Mouse (Mus musculus) layer of hippocampus, adult 9-11 months (tissue): Measurements from ENCODE around the gene Zfp146.
"Not testable (repeated sequence)": the region's sequence is repeated elsewhere in the genome, so short reads cannot be mapped to it uniquely, and the experiment has no call there.

Source experiments
- DNase-seq: peaks from one replicate; pipeline ENCODE4 v3.0.0; 2022

Gene Zfp146

DNA sequence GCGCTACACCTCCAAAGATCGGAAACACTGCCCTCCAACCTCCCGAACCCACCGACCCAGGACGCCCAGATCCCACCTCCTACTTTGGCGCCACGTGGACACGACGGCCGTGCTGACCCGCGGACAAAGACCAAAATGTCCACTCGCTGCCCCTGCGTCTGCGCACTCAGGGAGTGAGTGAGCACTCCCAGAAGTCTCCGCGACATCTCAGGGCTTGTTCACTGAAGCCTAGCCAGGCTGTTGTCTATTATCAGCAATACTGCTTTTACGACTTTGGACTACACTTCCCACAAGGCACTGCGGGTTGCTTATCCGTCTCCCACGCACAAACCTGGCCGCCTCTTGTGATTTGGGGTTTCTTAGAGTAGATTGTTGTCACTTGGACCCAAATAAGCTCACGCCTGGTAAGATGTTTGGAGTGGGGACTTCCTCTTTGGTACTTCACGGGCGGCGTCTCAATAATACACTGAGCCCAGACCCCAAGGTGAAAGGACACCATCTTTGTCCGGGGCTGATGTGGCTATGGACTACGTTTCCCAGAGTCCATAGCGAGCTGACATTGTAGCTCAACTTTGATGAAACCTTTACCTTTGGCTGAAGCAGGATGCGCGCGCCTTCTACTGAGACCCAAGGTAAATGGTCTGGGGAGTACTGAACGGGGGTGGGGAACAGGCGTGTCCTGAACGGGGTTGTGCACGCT lies at the start of gene Zfp146:
TSS of gene Zfp146 (minus strand) at position 168 of the 700 bp plus-strand sequence.
- DNase-seq: peak; percentile 96

DNA sequence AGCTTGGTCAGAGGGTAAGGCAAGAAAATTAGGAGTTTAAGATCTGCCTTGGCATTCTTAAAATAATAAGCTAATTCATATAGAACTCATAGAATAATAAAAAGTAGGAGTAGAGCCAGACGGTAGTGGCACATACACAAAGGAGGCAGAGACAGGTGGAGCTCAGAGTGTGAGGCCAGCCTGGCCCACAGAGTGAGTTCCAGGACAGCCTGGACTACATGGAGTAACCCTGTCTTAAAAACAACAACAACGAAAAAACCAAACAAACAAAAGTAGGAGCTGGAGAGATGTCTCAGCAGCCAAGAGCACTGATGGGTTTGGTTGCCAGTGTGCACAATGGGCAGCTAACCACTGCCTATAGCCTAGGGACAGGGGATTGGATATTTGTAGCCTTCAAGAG lies 47.7 kb upstream of the Zfp146 start:
- no peak for DNase-seq

DNA sequence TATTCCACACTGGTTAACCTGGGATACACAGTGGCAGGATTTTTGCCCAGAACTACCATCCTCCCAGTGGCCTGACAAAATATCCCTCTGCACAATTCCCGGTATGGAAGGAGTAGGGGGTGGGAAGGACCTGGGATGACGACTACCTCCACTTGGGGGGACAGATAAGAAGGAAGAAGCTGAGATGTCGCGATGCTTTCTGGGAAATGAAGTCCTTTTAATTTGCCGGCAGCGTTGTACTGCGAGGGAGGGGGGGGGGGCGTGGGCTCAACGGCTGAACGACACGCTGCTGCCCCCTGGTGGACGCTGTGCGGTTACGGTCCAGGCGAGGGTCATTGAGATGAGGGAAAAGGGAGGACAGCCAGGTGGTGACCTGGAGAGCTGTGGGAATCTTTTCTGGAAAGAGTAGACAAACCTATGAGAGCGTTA lies 47.2 kb upstream of the Zfp146 start:
- DNase-seq: peak; percentile 64

DNA sequence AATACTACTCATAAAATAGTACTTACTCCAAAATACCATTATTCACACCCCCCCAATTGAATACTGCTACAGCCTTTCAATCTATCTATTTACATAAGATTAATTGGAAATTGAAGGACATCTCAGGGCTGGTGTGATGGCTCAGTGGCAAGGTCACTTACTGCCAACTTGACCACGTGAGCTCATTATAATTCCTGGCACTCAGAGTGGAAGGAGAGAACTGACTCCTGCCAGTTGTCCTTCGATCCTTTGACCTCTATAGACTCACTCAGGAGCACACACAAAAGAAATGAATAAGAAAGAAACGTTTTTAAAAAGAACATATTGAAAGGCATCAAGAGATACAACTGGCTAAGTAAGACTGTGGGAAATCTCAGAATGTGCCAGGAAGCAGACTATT lies 46.3 kb upstream of the Zfp146 start:
- DNase-seq: no peak

DNA sequence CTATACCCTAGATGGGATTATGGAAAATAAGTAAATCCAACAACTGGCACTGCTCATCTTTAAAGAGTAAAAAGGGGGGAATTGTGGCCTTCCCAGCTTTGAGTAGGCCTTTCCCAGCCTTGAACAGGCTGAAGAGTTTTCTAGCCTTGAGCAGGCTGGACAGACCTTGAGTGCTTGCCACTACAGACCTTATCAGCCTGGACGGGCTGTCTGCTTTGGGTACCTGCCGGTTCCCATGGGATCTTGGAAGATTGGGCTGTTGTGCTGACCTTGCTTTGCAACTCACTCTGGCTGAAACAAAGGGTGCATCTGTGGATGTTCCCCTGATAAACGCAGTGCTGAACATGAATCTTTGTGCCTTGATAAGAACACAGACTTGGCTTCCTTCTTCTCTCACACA lies 44.3 kb upstream of the Zfp146 start:
- no peak for DNase-seq

DNA sequence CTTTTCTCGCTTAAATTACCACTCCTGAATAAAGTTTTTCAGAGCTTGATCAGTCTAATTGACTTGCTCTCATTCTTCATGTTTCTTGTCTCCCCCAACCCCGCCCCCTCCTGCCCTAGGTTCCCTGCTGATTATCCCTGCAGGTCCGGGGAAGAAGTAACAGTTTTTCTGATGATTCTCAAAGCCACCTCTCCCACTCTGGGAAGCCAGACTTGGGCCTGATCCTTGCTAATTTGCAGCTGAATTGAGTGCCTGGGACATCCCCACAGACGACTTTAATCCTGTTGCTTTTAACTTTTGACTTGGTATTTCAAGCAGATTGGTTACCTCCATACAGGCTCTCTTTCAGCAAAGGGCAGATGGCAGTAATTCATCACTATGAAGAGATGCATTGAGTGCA lies 41.5 kb upstream of the Zfp146 start:
- DNase-seq: no peak

DNA sequence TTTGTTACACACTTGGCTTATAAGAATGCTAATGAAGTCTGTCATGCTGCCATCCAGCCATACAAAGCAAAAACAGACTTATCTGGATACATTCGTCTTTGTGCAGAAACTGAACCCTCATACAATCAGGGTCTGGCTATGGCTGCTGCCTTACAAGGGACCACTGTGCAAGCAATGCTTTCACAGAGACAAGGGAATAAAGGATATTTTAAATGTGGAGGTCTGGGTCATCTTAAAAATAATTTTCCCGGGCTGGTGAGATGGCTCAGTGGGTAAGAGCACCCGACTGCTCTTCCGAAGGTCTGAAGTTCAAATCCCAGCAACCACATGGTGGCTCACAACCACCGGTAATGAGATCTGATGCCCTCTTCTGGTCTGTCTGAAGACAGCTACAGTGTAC lies 36.8 kb upstream of the Zfp146 start:
- DNase-seq: not testable (repeated sequence)

DNA sequence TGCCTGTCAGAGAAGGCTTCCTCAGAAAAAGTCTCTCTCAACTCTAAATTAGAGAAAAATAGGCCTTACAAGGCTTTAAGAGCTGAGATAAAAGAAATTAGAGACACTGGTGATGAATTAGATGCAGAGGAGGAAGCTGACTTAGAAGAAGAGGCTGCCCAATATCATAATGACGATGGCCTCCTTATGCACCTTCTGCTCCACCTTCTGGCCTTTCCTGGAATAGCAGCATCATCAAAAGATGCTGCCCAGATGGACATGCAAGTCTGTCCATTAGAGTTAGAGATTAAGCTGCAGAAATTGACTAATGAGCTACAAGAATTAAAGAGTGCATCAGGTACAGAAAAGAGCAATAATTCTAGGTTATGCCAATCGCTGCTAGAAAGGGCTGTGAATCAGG lies 35.8 kb upstream of the Zfp146 start:
- no peak for DNase-seq

DNA sequence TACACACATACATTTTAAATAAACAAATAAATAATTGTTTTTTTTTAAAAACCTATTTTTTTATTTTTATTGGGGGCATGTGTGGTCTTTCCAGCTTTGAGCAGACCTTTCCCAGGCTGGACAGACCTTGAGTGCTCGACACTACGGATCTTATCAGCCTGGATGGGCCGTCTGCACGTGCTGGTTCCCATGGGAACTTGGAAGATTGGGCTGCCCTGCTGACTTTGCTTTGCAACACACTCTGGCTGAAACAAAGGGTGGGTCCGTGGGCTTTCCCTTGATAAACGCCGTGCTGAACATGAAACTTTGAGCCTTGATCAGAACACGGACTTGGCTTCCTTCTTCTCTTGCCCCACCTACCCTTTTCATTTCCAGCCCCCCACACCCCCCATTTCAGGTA lies 34.8 kb upstream of the Zfp146 start:
- DNase-seq: no peak

DNA sequence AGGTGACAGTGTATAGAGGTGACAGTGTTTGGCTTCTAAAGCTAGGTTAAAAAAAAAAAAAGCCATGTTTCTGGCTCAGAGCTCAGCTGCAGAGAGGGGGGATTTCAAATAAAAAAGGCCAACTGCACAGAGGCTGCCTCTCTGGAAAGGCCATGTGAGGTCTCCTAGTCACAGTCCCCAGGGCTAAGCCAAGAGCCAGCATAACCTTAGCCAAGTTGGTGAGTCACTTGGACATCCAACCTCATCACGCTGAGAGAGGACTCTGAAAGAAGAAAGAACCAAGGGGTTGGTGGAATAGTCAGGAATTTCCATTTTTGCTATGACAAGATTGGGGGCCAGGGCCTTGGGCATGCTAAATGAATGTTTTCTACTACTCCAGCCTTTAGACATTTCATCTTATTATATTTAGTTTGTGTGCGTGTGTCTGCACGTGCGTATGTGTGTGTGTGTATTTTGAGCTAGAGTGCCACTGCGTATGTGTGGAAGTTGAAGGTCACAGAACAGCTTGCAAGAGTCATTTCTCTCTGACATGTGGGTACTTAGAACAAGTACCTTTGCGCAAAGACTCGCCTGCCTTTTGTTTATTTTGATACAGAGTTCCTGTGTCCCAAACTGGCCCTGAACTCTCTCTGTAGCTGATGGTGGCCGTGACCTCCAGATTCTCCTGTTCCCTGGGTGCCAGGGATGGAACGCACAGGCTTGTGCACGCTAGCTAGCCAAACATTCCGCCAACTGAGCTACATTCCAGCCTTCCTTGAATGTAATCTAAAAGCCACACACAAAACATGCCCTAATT lies 33.5 kb upstream of the Zfp146 start:
- no peak for DNase-seq

DNA sequence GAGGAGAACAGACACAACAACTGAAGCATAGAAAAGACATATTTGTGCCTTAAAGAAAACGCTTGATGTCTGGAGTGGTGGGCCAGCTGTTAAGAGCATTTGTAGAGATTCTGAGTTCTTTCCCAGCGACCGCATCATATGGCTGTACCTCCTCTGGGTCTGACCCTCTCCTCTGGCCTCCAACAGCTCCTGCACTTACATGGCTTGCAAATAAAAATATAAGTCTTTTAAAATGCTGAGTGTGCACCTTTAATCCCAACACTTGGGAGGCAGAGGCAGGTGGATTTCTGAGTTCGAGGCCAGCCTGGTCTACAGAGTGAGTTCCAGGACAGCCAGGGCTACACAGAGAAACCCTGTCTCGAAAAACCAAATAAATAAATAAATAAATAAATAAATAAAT lies 31.1 kb upstream of the Zfp146 start:
- DNase-seq: not testable (repeated sequence)

DNA sequence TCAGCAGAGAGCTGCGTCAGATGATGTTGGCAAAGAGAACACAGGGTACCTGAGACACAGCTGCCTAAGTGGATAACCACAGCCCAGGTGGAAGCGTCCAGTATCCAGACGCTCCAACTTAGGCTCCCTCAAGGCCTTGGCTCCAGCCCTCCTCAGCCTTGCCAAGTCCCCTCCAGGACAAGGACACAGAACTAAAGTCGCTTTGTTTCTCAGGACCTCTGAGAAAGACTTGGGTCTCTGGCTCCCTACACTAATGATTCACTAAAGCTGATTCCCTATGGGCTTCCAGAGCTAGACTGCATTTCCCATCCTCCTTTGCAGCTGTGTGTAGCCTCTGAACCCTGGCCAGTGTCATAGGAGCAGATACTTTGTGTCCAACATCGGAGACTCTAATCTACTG lies 30.6 kb upstream of the Zfp146 start:
- DNase-seq: no peak

DNA sequence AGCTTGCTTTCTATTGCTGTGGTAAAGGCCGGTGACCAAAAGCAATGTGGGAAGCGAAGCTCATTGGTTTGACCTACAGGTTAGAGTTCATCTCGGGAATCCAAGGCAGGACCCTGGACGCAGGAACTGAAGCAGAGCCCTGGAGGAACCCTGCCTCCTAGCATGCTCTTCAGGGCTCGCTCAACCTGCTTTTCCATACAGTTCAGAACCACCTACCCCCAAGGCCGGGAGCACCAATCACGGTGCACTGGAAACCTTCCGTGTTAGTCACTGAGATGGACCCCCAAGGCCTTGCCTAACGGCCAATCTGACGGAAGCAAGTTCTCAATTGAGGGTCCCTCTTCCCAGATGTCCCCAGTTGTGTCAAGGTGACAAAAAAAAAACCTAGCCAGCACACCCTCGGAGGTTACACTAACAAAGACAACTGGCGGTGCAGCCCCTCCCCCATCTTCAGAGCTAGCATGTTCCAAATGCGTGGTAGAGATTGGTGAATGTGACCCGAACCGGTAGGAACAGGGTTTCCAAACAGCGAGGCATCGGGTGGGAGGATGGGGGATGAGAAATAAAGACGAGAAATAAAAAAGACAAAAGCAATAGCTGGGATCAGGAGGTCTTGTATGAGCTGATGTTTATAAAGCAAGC lies 30.1 kb upstream of the Zfp146 start:
- no peak for DNase-seq

DNA sequence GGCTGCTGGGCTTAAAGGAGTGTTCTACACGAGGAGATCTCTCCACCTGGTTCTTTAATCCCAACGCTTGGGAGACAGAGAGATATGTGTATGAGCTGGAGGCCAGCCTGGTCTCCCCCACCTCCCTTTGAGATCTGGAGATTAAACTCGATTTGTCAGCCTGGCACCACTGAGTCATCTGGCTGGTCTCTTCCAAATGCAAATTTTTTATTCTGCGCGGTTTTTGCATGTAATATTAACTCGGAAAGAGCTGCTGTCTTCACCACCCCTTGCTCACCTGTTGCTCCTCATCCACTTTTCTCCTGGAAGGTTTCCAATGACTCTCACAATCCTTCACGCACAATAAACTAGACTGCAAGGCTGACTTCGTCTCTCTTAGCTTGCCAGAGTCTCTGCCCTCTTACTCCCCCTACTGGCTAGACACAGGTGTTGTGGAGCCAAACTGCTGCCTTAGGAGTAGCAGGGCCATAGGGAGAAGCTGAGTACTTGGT lies 29.0 kb upstream of the Zfp146 start, which contains the start of gene Capns1:
TSS of gene Capns1 (minus strand) at position 331 of the 491 bp plus-strand sequence.
- no peak for DNase-seq

DNA sequence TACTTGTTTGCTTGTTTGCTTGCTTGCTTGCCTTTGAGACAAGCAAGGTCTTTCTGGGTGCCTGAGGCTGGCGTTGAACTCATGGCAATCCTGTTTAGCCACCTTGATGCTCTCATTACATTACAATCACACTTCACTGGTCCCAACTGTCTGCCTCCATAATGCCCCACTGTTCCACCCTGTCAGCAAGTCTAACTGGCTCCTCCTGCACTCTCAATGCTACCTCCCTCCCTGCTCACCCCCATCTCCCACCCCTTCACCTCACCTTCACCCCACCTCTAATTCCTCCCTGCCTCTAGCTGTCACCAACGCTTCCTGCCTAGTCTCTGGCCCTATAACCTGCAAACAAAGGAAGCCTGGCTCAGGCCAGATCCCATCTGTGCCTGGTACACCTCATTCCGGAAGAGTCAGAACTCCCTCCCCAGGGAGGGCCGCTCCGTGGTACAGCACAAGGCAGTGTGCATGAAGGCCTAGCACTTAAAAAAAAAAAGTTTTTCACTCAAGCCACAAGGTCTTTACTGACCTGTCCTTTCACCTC lies 28.1 kb upstream of the Zfp146 start:
- no peak for DNase-seq

DNA sequence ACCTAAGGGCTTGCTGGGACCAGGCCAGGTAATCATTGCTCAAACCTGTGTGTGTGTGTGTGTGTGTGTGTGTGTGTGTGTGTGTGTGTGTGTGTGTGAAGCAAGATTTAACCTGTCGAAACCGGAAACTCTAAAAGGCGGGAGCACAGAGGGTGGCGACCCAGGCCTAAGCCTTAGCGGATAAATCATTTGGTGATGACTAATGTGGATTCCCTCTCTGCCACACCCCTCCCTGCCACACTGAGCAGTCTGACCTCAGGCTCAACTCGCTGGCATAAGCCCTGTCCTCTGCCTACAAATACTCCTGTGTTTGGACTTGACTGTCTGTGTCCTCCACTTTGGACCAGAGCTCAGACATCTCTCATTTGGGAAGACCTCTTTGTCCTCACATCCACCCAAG lies 26.6 kb upstream of the Zfp146 start:
- no peak for DNase-seq

DNA sequence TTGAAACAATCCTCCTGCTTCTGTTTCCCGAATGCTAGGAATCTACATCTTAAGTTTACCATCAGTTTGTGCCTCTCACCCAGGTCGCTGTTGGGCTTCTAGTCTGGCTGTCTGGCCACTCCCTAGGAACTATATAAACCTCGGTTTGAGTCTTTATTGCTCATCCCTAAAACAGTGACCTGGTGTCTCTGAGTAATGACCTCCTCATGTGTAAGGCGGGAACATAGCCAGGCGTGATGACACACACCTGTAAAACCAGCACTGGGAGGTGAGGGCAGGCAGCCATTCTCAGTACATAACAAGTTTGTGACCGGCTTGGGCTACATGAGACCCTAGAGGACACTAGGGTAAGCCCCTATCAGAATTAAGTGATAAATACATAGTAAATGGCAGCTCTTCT lies 25.9 kb upstream of the Zfp146 start:
- DNase-seq: no peak

DNA sequence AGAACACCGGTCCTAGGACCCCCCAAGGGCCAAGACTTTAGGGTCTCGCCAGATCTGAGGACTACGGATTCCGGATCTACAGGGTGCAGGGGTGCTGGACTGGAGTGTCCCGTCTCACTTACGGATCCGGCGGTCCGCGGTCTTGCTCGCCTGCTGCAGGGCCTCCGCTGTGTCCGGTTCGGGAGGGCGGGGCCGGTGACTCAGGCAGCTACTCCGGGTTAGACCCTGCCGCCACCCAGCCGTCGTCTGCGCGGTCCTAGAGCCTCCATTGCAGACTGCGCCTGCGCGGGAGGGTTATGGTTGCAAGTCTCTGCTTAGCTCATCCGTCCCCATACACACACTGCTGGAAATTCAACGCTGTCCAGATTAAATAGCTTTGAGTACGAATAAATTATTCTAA lies 25.3 kb upstream of the Zfp146 start:
- peak; percentile 95 for DNase-seq

DNA sequence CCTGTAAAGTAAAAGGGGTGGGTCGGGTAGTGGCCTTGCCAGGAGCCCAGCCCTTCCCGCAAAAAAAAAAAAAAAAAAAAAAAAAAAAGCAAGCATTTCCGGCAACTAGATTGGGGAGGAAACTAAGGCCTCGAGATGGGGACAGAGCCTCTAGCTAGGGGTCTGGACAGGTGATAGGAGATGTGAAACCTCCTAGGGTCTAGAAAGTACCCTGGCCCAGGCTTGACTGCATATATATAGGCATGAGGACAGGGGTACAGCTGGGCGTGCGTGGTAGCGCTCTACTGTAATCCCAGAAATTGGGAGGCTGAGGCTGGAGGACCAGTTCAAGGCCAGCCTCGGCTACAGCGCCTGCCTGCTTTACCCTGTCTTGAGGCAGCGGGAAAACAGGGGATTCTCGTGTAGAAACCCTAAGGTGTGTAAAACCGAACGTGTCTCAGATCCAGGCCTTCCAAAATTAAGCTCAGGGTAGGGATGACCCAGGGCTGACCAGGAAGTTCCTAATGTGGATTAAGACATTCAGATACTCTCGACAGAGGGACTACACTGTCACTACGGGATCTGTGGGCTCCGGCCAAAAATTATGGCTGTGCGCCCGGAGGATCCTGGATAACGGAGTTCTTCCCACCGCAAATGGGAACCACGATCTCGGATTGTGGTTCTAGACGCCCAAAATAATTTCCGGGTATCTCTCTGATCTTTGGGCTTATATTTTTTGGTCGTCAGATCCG lies 24.7 kb upstream of the Zfp146 start:
- DNase-seq: no peak

DNA sequence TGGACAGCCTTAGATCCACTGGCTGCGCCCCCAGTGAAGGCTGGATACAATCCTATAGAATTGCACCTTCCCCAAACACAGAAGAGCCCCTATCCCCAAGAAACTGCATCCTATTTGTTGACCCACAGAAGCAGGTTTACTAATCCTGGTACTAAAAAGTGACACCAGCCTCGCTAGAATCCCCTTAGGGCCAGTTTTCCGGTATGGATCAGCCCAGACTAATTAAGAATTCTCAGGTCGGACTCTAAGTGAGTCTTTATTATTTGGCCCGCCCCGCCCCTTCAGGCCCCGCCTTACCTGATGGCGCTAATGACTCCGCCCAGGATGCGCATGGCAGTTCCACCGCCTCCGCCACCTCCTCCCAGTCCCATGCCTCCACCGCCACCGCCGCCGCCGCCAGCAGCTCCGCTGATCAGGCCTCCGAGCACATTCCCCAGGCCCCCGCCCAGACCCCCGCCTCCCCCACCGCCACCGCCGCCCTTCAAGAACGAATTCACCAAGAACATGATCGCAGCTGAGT lies 24.1 kb upstream of the Zfp146 start:
- DNase-seq: peak; percentile 74

DNA sequence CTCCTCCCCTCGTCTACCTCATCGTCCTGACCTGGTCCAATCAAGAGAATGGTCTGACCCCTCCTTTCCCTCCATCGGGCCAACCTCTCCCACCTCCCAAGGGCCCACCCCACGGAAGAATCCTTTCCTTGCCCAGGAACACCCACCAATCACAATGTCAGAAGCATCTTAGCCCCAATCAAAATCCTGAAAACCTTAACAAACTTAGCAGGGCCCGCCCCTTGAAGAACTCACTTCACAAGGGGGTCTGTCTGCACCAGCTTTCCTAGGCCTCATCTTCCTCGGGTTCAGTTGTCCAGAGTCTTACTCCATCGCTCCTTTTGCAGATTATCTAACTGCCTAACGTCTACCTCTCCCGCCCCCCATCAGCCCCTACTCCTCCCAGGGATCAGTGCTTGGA lies 23.5 kb upstream of the Zfp146 start:
- DNase-seq: no peak

DNA sequence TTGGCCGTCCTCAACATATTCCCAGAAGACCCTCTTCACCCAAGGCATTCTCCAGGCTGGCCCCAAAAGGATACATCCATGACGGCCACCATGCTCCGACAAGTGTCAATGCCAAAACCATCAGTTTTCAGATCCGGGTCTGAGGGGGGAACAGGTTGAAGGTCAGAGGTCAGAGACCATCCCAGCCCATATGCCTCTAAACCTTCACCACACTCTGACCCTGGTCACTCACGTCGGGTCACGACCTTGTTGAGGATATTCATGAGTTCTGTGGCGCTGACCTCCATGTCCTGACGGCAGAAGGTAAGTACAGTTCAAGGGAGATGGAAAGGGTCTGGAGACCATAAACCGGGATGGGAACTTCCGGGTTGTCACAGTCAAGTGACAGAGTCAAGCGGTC lies 22.5 kb upstream of the Zfp146 start:
- DNase-seq: no peak

DNA sequence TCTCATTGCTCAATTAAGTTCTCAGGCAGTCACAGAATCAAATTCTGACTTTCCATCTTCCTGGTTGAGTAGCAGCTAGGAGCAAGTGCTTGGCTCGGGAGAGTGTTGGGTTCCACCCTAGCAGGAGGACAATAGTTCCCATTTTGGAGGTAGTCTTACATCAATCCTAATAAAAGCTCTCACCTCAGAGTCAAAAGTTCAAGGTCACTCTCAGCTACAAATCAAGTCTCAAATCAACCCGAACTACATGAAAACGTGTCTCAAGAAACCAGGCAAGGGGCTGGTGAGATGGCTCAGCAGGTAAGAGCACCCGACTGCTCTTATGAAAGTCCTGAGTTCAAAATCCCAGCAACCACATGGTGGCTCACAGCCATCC lies 19.6 kb upstream of the Zfp146 start:
- DNase-seq: no peak
